Mouse (Mus musculus) forebrain, embryonic 13.5 days (tissue): Measurements from ENCODE around the gene Col26a1. TPM values are rescaled to one million over a fixed set of nuclear protein-coding genes. Genes with fewer than 3 reads are reported as not detected.

Source experiments
- ATAC-seq: fragments of 200-750 bp; cut with Nextera tagmentation; 2 replicates; pipeline ENCODE4 v1.8.0; 2017
- H3K27ac ChIP-seq: fragments of 300-500 bp; sonication (generic); 2 replicates; pipeline ENCODE4 v1.5.1; 2015; ENCODE audit warnings: inconsistent platforms, mild to moderate bottlenecking, moderate library complexity
- H3K27me3 ChIP-seq: fragments of 300-500 bp; sonication (generic); 2 replicates; pipeline ENCODE4 v1.6.1; 2015; ENCODE audit warnings: mild to moderate bottlenecking, inconsistent platforms
- H3K36me3 ChIP-seq: fragments of 300-500 bp; sonication (generic); 2 replicates; pipeline ENCODE4 v1.6.1; 2015; ENCODE audit warnings: mild to moderate bottlenecking, inconsistent platforms; ENCODE audit not compliant: poor library complexity, severe bottlenecking
- H3K4me1 ChIP-seq: fragments of 300-500 bp; sonication (generic); 2 replicates; pipeline ENCODE4 v1.6.1; 2015; ENCODE audit warnings: inconsistent platforms
- H3K4me2 ChIP-seq: fragments of 300-500 bp; sonication (generic); 2 replicates; pipeline ENCODE4 v1.6.1; 2015; ENCODE audit warnings: inconsistent platforms, mild to moderate bottlenecking, moderate library complexity
- H3K4me3 ChIP-seq: fragments of 300-500 bp; sonication (generic); 2 replicates; pipeline ENCODE4 v1.5.1; 2015; ENCODE audit warnings: mild to moderate bottlenecking, inconsistent platforms
- H3K9ac ChIP-seq: fragments of 300-500 bp; sonication (generic); 2 replicates; pipeline ENCODE4 v1.6.1; 2015; ENCODE audit warnings: mild to moderate bottlenecking, inconsistent platforms
- H3K9me3 ChIP-seq: fragments of 300-500 bp; sonication (generic); replicated peaks from 2 replicates; pipeline ENCODE4 v1.6.1; 2016; ENCODE audit warnings: inconsistent platforms
- WGBS: fragments of 180-500 bp; shearing (Covaris S2); methylation state at CpG from one replicate; pipeline ENCODE4 v1.1.7; 2015; 5-methylcytosine and 5-hydroxymethylcytosine counted together
- polyA plus RNA-seq: library from polyadenylated mRNA; unstranded; fragments of >200 nt; fragmentation: Nextera tagmentation; extraction: Ambion mirVana; gene quantifications from 2 replicates; pipeline ENCODE4 v1.2.1, GENCODE M21; 2015

Col26a1 gene
- polyA plus RNA-seq, 1 experiment from 2014 or later = 10.9 TPM

- Histone ChIP-seq H3K4me3 (peak overlapping the region; percentile 16), H3K36me3 (no peaks in the 10 kb centered on the region), H3K4me2 (peak overlapping the region; percentile 47), H3K27me3 (peaks cover 14% of the 10 kb centered on the region), H3K9ac (no peak overlapping the region), H3K9me3 (no peaks in the 10 kb centered on the region), H3K27ac (no peak overlapping the region), H3K4me1 (peaks cover 26% of the 10 kb centered on the region)
- WGBS = 18% methylated on average over 32 of the region's 32 CpGs
- no peak; the same call in 1 of the 2 replicates for ATAC-seq
Measured at GRCm38 (mm10) chr5:136714232-136714875, 168.7 kb downstream of the Col26a1 start.

- Histone ChIP-seq H3K4me3 (no peak overlapping the region), H3K4me1 (peaks cover 21% of the 10 kb centered on the region), H3K27ac (no peak overlapping the region), H3K36me3 (no peaks in the 10 kb centered on the region), H3K9me3 (0 out of 2 replicates have a peak, but pooled peaks cover under 1% of the 10 kb centered on the region), H3K9ac (no peak overlapping the region), H3K27me3 (peaks cover 12% of the 10 kb centered on the region), H3K4me2 (no peak overlapping the region)
- WGBS = 27% methylated on average over 4 of the region's 4 CpGs
- ATAC-seq = no peak
Measured at GRCm38 (mm10) chr5:136710742-136711141, 172.3 kb downstream of the Col26a1 start.

- no peak overlapping the region for H3K4me3 ChIP-seq
- H3K27ac ChIP-seq = no peak overlapping the region
- no peak overlapping the region for H3K9ac ChIP-seq
- ATAC-seq = no peak
- H3K4me2 ChIP-seq = no peak overlapping the region
- 82% methylated on average over 12 of the region's 12 CpGs for WGBS
- peaks cover 8% of the 10 kb centered on the region for H3K4me1 ChIP-seq
- peaks cover 9% of the 10 kb centered on the region for H3K27me3 ChIP-seq
- no peaks in the 10 kb centered on the region for H3K36me3 ChIP-seq
- H3K9me3 ChIP-seq = 0 out of 2 replicates have a peak, but pooled peaks cover 7% of the 10 kb centered on the region
Measured at GRCm38 (mm10) chr5:136708116-136708515, 174.9 kb downstream of the Col26a1 start.

GRCm38 (mm10) chr5:136706803-136707202, 176.2 kb downstream of the Col26a1 start:
- H3K4me1 ChIP-seq = peaks cover 8% of the 10 kb centered on the region
- 4% methylated on average over 9 of the region's 9 CpGs for WGBS
- H3K36me3 ChIP-seq = no peaks in the 10 kb centered on the region
- H3K4me2 ChIP-seq = no peak overlapping the region
- 0 out of 2 replicates have a peak, but pooled peaks cover 7% of the 10 kb centered on the region for H3K9me3 ChIP-seq
- no peak for ATAC-seq
- H3K27ac ChIP-seq = no peak overlapping the region
- no peak overlapping the region for H3K9ac ChIP-seq
- H3K27me3 ChIP-seq = peaks cover 9% of the 10 kb centered on the region
- H3K4me3 ChIP-seq = no peak overlapping the region

- WGBS = 98% methylated on average over 3 of the region's 3 CpGs
- H3K4me1 ChIP-seq = peaks cover 2% of the 10 kb centered on the region
- H3K9me3 ChIP-seq = 0 out of 2 replicates have a peak, but pooled peaks cover 7% of the 10 kb centered on the region
- no peak overlapping the region for H3K4me3 ChIP-seq
- no peak for ATAC-seq
- no peak overlapping the region for H3K4me2 ChIP-seq
- no peak overlapping the region for H3K27ac ChIP-seq
- no peak overlapping the region for H3K9ac ChIP-seq
- H3K27me3 ChIP-seq = peaks cover 5% of the 10 kb centered on the region; the same call in 1 of the 2 replicates
- H3K36me3 ChIP-seq = no peaks in the 10 kb centered on the region
Measured at GRCm38 (mm10) chr5:136705532-136705931, 177.5 kb downstream of the Col26a1 start.

- Histone ChIP-seq H3K36me3 (no peaks in the 10 kb centered on the region), H3K27me3 (peaks cover 5% of the 10 kb centered on the region; the same call in 1 of the 2 replicates), H3K9ac (no peak overlapping the region), H3K27ac (no peak overlapping the region), H3K4me2 (no peak overlapping the region), H3K4me1 (no peaks in the 10 kb centered on the region), H3K4me3 (no peak overlapping the region), H3K9me3 (0 out of 2 replicates have a peak, but pooled peaks cover 11% of the 10 kb centered on the region)
- 86% methylated on average over 8 of the region's 8 CpGs for WGBS
- ATAC-seq = no peak
Measured at GRCm38 (mm10) chr5:136704151-136704550, 178.9 kb downstream of the Col26a1 start.

- H3K9me3 ChIP-seq = 0 out of 2 replicates have a peak, but pooled peaks cover 11% of the 10 kb centered on the region
- no peaks in the 10 kb centered on the region for H3K36me3 ChIP-seq
- ATAC-seq = no peak
- no peak overlapping the region for H3K4me3 ChIP-seq
- no peaks in the 10 kb centered on the region for H3K4me1 ChIP-seq
- H3K27ac ChIP-seq = no peak overlapping the region
- no peak overlapping the region for H3K4me2 ChIP-seq
- peaks cover 5% of the 10 kb centered on the region; the same call in 1 of the 2 replicates for H3K27me3 ChIP-seq
- H3K9ac ChIP-seq = no peak overlapping the region
- 41% methylated on average over 3 of the region's 3 CpGs for WGBS
Measured at GRCm38 (mm10) chr5:136703751-136704150, 179.3 kb downstream of the Col26a1 start.

- Histone ChIP-seq H3K27ac (no peak overlapping the region), H3K9me3 (peaks cover 11% of the 10 kb centered on the region; the same call in 1 of the 2 replicates), H3K4me2 (no peak overlapping the region), H3K4me1 (no peaks in the 10 kb centered on the region), H3K9ac (no peak overlapping the region), H3K27me3 (no peaks in the 10 kb centered on the region), H3K36me3 (no peaks in the 10 kb centered on the region), H3K4me3 (no peak overlapping the region)
- ATAC-seq = no peak
- WGBS = 90% methylated on average over 3 of the region's 3 CpGs
Measured at GRCm38 (mm10) chr5:136702159-136702725, 180.8 kb downstream of the Col26a1 start.

GRCm38 (mm10) chr5:136697618-136698017, 185.4 kb downstream of the Col26a1 start:
- no peak overlapping the region for H3K4me2 ChIP-seq
- no peak overlapping the region for H3K4me3 ChIP-seq
- no peaks in the 10 kb centered on the region for H3K27me3 ChIP-seq
- no peaks in the 10 kb centered on the region for H3K4me1 ChIP-seq
- H3K9ac ChIP-seq = no peak overlapping the region
- no peak overlapping the region for H3K27ac ChIP-seq
- H3K9me3 ChIP-seq = peaks cover 4% of the 10 kb centered on the region; the same call in 1 of the 2 replicates
- ATAC-seq = no peak
- no peaks in the 10 kb centered on the region for H3K36me3 ChIP-seq
- 79% methylated on average over 9 of the region's 9 CpGs for WGBS

- Histone ChIP-seq H3K27ac (no peak overlapping the region), H3K4me2 (no peak overlapping the region), H3K4me1 (no peaks in the 10 kb centered on the region), H3K4me3 (no peak overlapping the region), H3K9me3 (peaks cover 4% of the 10 kb centered on the region; the same call in 1 of the 2 replicates), H3K9ac (no peak overlapping the region), H3K36me3 (no peaks in the 10 kb centered on the region), H3K27me3 (no peaks in the 10 kb centered on the region)
- 92% methylated on average over 5 of the region's 5 CpGs for WGBS
- ATAC-seq = no peak
Measured at GRCm38 (mm10) chr5:136696516-136696915, 186.5 kb downstream of the Col26a1 start.

GRCm38 (mm10) chr5:136694976-136695375, 188.0 kb downstream of the Col26a1 start:
- Histone ChIP-seq H3K36me3 (no peaks in the 10 kb centered on the region), H3K4me1 (no peaks in the 10 kb centered on the region), H3K9me3 (no peaks in the 10 kb centered on the region; the same call in 1 of the 2 replicates), H3K27me3 (no peaks in the 10 kb centered on the region), H3K4me2 (no peak overlapping the region), H3K4me3 (no peak overlapping the region), H3K9ac (no peak overlapping the region), H3K27ac (no peak overlapping the region)
- ATAC-seq = no peak
- 80% methylated on average over 6 of the region's 6 CpGs for WGBS

- H3K9ac ChIP-seq = no peak overlapping the region
- H3K4me1 ChIP-seq = no peaks in the 10 kb centered on the region
- no peak for ATAC-seq
- no peak overlapping the region for H3K27ac ChIP-seq
- no peak overlapping the region for H3K4me3 ChIP-seq
- 83% methylated on average over 7 of the region's 7 CpGs for WGBS
- no peaks in the 10 kb centered on the region for H3K27me3 ChIP-seq
- no peak overlapping the region for H3K4me2 ChIP-seq
- H3K9me3 ChIP-seq = no peaks in the 10 kb centered on the region; the same call in 1 of the 2 replicates
- no peaks in the 10 kb centered on the region for H3K36me3 ChIP-seq
Measured at GRCm38 (mm10) chr5:136693418-136693817, 189.6 kb downstream of the Col26a1 start.
